Mouse (Mus musculus): ENCODE data around the gene Lpcat2. TPM values are rescaled to one million over a fixed set of nuclear protein-coding genes. Genes with fewer than 3 reads are reported as not detected.

Gene Lpcat2
- total RNA-seq (2021) = 1 to 10 TPM; 9.4 to 9.6 TPM
- long read RNA-seq, experiment 1, transcript Lpcat2-201 (14 exons, 2,811 nt) = major isoform, 7 of 10 reads
- long read RNA-seq, experiment 1, partial matches to known transcripts = 0 of 10 reads
- long read RNA-seq, experiment 1, other reads (novel, unspliced or antisense) = 3 of 10 reads
- long read RNA-seq, experiment 2, transcript Lpcat2-201 (14 exons, 2,811 nt) = major isoform, 13 of 15 reads
- long read RNA-seq, experiment 2, partial matches to known transcripts = 0 of 15 reads
- long read RNA-seq, experiment 2, other reads (novel, unspliced or antisense) = 1 of 15 reads

DNA sequence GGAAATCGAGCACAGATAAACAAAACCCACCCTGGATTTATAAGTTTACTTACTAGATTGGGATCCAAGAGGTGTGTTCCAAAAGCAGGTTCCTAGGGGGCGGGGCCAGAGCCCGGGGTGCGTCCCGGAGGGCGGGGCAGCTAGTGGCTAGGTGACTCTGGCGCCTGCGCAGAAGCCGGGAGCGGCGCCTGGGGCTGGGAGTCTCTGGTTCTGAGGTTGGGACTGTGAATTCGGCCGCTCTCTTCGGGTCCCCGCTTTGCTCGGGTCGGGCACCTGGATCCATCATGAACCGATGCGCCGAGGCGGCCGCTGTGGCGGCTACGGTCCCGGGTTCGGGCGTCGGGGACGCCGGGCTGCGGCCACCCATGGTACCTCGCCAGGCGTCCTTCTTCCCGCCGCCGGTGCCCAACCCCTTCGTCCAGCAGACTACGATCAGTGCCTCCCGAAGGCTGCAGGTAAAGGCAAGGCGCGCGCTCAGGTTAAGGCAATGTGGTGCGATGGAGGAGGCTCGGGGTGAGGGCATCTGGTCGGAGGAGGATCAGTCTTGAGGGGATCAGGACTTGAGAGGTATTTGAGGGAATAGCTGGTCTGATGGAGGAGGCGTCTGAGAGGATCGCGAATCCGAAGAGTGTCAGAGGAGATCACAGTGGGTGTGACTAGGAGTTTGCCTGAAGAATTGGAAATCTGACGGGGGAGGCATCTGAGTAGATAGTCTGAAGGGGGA lies at the start of gene Lpcat2:
Lpcat2 (plus strand) TSS at position 169 of the 724 bp plus-strand sequence.
- intact Hi-C loops (cut with DNase I) = no loop called here
- H3K4me3 ChIP-seq = peak within 1 kb of the TSS; percentile 69
- TF ChIP-seq CTCF (IDR thresholded peaks at IDR 0.05) = no peak
- DNase-seq (ENCODE audit: extremely low spot score in 1 of 2, low spot score in 2 of 2) = peak; percentile 79 to 81
- H3K27ac ChIP-seq = peak within 1 kb of the TSS; percentile 75

DNA sequence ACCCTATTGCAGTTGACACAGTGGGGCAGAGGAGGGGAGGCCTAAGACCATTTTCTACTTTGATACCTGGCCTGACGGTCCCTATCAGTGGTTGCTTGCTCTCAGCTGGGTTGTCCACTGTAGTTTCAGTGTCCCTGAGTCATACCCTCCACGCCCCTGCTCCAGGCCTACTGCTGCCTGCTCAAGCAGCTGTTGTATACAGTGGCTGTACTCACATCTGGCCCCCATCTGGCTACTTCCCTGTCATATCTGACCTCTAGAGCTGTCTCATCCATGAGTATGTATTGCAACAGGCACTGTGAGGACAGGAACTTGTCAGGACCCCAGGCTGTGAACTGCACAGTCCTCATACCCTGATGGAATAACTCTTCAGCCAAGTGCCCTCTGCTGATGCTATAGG lies 42.4 kb upstream of the Lpcat2 start:
- H3K27ac ChIP-seq = no peak overlapping the region
- no peak for DNase-seq (ENCODE audit: extremely low spot score in 1 of 2, low spot score in 2 of 2)
- no peak overlapping the region for H3K4me3 ChIP-seq
- no peak for TF ChIP-seq CTCF (IDR thresholded peaks at IDR 0.05)
- intact Hi-C loops (cut with DNase I) = loop anchor here (10.0 kb wide), 1 partner anchor 282 kb away; no protein-coding TSS in a partner anchor

DNA sequence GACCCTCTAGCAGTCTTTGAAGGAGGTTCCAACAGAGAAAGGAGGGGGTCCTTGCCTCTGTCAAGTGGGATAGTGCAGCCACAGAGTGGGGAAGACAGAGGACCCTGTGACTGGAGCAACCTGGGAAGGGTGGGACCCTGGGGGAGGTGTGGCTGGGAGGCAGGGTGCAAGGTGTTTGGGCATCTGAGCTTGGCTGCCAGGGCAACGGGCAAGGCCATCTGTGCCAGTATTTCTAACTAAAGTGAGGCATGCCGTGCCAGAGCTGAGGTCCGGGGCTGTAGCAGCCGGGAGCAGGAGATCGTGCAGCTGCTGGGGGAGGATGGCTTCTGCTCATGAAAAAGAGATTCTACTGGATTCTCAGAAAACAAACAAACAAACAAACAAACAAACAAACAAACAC lies 39.5 kb upstream of the Lpcat2 start:
- no peak for DNase-seq (ENCODE audit: extremely low spot score in 1 of 2, low spot score in 2 of 2)
- intact Hi-C loops (cut with DNase I) = loop anchor here (10.0 kb wide), 1 partner anchor 279 kb away; no protein-coding TSS in a partner anchor
- Histone ChIP-seq H3K27ac (no peak overlapping the region), H3K4me3 (no peak overlapping the region)
- TF ChIP-seq CTCF (IDR thresholded peaks at IDR 0.05) = no peak

DNA sequence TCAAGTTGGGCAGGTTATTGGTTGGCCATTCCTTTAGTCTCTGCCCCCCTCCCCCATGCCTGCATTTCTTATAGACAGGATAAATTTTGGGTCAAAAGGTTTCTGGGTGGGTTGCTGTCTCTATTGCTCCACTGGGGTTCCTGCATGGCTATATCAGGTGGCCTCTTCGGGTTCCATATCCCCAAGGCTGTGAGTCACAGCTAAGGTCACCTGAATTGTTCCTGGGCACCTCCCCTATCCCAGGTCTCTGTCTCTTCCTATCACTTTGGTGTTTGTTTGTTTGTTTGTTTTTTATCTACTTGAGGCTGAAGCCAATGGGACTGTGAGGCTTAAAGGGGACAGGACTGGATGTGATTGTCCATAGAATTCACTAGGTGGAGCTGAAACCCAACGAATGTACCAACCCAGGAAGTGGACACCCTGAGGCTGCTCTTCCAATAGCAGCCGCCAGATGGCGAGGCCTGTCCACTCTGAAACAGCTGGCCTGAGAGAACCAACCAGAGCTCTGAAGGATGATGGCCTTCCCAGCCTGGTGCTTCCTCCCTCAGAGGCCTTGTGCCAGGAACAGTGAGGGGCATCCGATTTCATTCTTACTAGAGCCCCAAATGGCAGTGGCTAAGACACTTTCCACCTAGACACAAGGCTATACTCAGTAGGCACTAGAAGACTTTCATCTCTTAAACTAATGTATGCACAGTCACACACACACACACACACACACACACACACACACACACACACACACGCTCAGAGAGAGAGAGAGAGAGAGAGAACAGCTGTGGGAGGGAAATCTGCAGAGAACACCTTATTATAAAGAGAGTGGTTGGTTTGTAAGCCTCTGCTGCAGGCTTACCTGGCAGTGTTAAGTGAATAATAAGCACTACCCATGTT lies 37.0 kb upstream of the Lpcat2 start:
- no peak; the same call in none of the 2 replicates for TF ChIP-seq CTCF (IDR thresholded peaks at IDR 0.05)
- peak; percentile 87 to 92 for DNase-seq (ENCODE audit: extremely low spot score in 1 of 2, low spot score in 2 of 2)
- intact Hi-C loops (cut with DNase I) = loop anchor here (1.0 to 10.0 kb wide), 3 partner anchors 65 to 277 kb away; no protein-coding TSS in a partner anchor
- no peak overlapping the region for H3K4me3 ChIP-seq
- H3K27ac ChIP-seq = no peak overlapping the region

DNA sequence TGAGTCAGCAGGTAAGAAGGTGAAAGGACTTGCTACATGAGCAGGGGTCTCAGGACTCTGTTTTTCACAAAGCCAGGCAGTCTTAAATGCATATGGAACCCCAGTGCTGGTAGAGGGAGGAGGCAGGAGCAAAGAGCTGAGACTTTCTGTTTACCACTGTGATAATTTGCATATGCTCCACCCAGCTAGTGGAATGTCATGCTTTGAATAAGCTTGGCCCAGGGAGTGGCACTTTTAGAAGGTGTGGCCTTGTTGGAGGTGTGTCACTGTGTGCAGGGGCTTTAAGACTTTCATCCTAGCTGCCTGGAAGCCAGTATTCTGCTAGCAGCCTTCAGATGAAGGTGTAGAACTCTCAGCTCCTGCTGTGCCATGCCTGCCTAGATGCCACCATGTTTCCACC lies 34.0 kb upstream of the Lpcat2 start:
- intact Hi-C loops (cut with DNase I) = no loop called here
- TF ChIP-seq CTCF (IDR thresholded peaks at IDR 0.05) = no peak
- Histone ChIP-seq H3K4me3 (no peak overlapping the region), H3K27ac (no peak overlapping the region)
- DNase-seq (ENCODE audit: extremely low spot score in 1 of 2, low spot score in 2 of 2) = no peak

DNA sequence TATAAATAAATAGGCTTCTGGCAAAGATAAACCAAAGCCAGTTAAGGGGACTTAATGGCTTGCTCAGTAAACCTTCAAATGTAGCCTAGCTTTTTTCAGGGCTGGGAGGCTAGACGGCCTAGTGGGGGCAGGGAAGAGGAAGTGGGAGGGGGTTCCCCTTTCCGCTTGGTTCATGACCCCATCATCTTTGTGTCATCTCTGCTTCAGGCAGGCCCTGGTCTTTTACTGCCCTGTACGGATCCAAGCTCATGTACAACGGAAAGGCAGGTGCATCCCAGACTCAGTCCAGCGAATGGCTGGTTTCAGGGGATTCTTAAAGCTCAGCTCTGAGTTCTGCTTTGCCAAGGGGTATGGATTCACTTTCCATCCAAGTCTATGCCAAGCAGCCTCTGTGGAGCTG lies 32.8 kb upstream of the Lpcat2 start:
- DNase-seq (ENCODE audit: extremely low spot score in 1 of 2, low spot score in 2 of 2) = no peak
- Histone ChIP-seq H3K27ac (no peak overlapping the region), H3K4me3 (no peak overlapping the region)
- TF ChIP-seq CTCF (IDR thresholded peaks at IDR 0.05) = no peak
- intact Hi-C loops (cut with DNase I) = no loop called here

DNA sequence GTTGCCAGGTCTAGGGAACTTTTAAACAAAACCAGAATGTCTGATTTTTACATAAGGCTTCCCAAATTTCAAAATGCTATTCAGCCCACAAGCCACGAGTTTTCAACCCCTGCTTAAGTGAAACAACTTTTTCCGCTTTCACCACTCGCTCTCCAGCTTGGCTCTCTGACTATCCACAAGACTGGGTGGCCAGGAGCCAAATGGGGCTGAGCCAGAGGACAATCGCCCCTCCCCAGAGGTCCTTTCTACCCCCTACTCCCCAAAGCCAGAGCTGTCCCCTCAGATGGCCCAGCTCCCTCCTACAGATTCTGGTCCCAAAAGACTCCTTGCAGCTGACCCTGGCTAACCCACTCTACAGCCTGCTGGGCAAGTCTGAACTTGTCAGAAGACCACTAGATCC lies 29.1 kb upstream of the Lpcat2 start:
- H3K27ac ChIP-seq = no peak overlapping the region
- DNase-seq (ENCODE audit: extremely low spot score in 1 of 2, low spot score in 2 of 2) = no peak
- intact Hi-C loops (cut with DNase I) = no loop called here
- TF ChIP-seq CTCF (IDR thresholded peaks at IDR 0.05) = no peak
- H3K4me3 ChIP-seq = no peak overlapping the region

DNA sequence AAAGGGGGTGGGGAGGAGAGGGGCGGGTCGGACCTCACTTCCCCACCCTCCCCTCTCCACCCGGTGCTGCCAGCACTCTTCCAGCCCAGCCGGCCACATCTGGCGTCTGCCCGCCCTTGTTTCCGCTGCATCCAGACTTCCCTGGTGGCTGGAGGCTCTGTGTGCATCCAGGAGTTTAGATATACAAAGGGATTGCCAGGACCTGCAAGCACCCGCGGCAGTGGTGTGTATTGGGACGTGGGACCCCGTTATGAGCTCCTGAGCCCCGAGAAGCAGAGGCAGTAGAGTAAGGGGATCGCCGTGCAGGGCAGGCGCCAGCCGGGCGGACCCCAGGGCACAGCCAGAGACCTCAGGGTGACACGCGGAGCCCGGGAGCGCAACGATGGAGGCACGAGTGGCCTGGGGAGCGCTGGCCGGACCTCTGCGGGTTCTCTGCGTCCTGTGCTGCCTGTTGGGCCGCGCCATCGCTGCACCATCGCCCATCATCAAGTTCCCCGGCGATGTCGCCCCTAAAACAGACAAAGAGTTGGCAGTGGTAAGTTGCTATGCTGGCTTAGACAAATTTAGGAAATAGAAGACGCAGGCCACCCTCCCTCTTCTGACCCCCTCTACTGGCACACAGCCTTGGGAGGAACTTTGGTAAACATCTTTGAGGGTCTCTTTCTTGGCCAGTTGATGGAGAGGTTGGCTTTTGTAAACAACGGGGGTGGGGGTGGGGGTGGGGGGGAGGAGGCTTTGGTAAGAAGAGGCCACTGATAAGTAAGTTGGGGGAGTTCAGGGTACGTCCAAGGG lies 27.7 kb upstream of the Lpcat2 start, which contains the start of gene Mmp2:
Mmp2 (plus strand) TSS at position 49 of the 792 bp plus-strand sequence.
- intact Hi-C loops (cut with DNase I) = no loop called here
- DNase-seq (ENCODE audit: extremely low spot score in 1 of 2, low spot score in 2 of 2) = no peak
- no peak within 1 kb of the TSS for H3K27ac ChIP-seq
- TF ChIP-seq CTCF (IDR thresholded peaks at IDR 0.05) = no peak
- H3K4me3 ChIP-seq = no peak within 1 kb of the TSS; the same call in 1 of the 2 replicates

DNA sequence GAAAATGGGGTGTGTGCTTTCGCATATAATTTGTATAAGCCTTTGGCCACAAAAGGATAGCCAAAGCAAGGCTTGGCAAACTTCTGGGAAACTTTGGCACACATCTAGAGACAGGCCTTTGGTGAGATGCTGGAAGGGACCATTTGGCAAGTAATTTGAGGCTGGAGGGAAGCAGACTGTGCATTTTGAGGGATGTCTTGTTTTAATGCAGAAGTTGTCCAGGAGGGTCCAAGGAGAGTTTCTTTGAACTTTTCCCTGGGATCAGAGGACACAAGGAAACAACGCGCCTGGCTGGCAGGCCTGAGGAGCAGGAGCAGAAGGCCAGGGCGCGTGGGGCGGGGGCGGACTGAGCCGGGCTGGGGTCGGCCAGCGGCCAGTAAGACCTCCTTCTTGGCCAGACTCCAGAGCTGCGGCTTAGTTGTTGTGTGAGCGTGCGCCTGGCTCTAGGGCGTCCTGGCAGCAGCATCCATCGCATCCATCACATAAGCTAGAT lies 26.8 kb upstream of the Lpcat2 start:
- Histone ChIP-seq H3K4me3 (no peak overlapping the region), H3K27ac (no peak overlapping the region)
- intact Hi-C loops (cut with DNase I) = no loop called here
- DNase-seq (ENCODE audit: extremely low spot score in 1 of 2, low spot score in 2 of 2) = peak; percentile 16 to 26
- no peak for TF ChIP-seq CTCF (IDR thresholded peaks at IDR 0.05)

DNA sequence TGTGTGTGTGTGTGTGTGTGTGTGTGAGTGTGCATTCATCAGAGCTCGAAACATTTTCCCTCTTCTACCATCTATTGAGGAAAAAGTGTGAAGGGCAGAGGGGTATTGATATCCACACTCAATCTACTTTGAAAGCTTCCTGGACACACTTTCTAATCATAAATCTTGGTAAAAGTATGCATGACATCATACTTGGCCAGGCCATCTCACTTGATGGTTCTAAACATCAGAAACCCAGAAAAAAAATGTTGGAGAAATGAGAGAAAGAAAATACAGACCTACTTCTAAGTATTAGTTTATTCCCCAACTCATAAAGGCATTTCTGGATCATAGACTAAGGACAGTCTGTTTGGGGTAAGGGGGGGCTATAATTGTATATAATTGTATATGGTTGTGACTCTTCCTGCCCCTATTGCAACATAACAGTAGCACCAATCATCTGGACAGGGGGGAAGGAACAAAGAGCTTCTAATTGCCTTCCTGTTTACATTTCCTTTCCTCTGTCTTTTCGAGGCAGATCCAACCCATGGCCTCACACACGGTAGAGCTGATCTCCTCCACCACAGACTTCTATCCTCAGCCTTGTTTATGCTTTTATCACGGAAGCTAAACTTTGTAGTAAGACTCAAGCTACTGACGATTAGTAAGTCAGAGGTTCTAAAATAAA lies 20.9 kb upstream of the Lpcat2 start:
- H3K4me3 ChIP-seq = no peak overlapping the region
- no peak for DNase-seq (ENCODE audit: extremely low spot score in 1 of 2, low spot score in 2 of 2)
- intact Hi-C loops (cut with DNase I) = no loop called here
- H3K27ac ChIP-seq = no peak overlapping the region
- TF ChIP-seq CTCF (IDR thresholded peaks at IDR 0.05) = no peak

Data from left cerebral cortex, adult 2 months (tissue).